Mouse (Mus musculus) forebrain, embryonic 14.5 days (tissue): ENCODE data around the gene Dusp28. TPM values are rescaled to one million over a fixed set of nuclear protein-coding genes. Genes with fewer than 3 reads are reported as not detected.

ENCODE experiments used
- ATAC-seq: fragments of 200-750 bp; cut with Nextera tagmentation; 2 replicates; pipeline ENCODE4 v1.8.0; 2017; ENCODE audit warnings: mild to moderate bottlenecking, moderate library complexity
- DNase-seq: peaks from one replicate; pipeline ENCODE4 v3.0.0-alpha.2; 2015; ENCODE audit warnings: low spot score
- H3K27ac ChIP-seq: fragments of 300-500 bp; sonication (generic); 2 replicates; pipeline ENCODE4 v1.5.1; 2014; ENCODE audit warnings: low read depth, mild to moderate bottlenecking, control low read depth, low read length, moderate library complexity
- H3K27me3 ChIP-seq: fragments of 300-500 bp; sonication (generic); replicated peaks from 2 replicates; pipeline ENCODE4 v1.6.1; 2014; ENCODE audit warnings: low read length, control low read depth, mixed read lengths; ENCODE audit not compliant: control insufficient read depth, insufficient read depth
- H3K36me3 ChIP-seq: fragments of 300-500 bp; sonication (generic); 2 replicates; pipeline ENCODE4 v1.6.1; 2014; ENCODE audit warnings: low read length, control low read depth; ENCODE audit not compliant: control insufficient read depth, insufficient read depth
- H3K4me1 ChIP-seq: fragments of 300-500 bp; sonication (generic); 2 replicates; pipeline ENCODE4 v1.6.1; 2014; ENCODE audit warnings: antibody characterized with exemption, low read length, control low read depth; ENCODE audit not compliant: control insufficient read depth, insufficient read depth
- H3K4me2 ChIP-seq: fragments of 300-500 bp; sonication (generic); 2 replicates; pipeline ENCODE4 v1.6.1; 2014; ENCODE audit warnings: mild to moderate bottlenecking, control low read depth, low read length
- H3K4me3 ChIP-seq: fragments of 300-500 bp; sonication (generic); 2 replicates; pipeline ENCODE4 v1.5.1; 2014; ENCODE audit warnings: low read depth, low read length, control low read depth
- H3K9ac ChIP-seq: fragments of 300-500 bp; sonication (generic); 2 replicates; pipeline ENCODE4 v1.6.1; 2014; ENCODE audit warnings: mild to moderate bottlenecking, low read length, control low read depth, moderate library complexity
- H3K9me3 ChIP-seq: fragments of 300-500 bp; sonication (generic); replicated peaks from 2 replicates; pipeline ENCODE4 v1.6.1; 2016; ENCODE audit warnings: low read length, control low read depth, mixed read lengths; ENCODE audit not compliant: control insufficient read depth
- whole genome bisulfite sequencing: fragments of 180-500 bp; shearing (Covaris S2); extraction: QIAGEN DNeasy Blood & Tissue Kit; methylation state at CpG from one replicate; pipeline ENCODE4 v1.1.7; 2014; 5-methylcytosine and 5-hydroxymethylcytosine counted together
- polyA plus RNA-seq: library from polyadenylated mRNA; unstranded; fragments of >200 nt; fragmentation: Nextera tagmentation; extraction: Ambion mirVana; gene quantifications from 2 replicates; pipeline ENCODE4 v1.2.1, GENCODE M21; 2014

The Dusp28 gene
- polyA plus RNA-seq, 1 experiment from 2014 or later: 12.7 TPM

DNA sequence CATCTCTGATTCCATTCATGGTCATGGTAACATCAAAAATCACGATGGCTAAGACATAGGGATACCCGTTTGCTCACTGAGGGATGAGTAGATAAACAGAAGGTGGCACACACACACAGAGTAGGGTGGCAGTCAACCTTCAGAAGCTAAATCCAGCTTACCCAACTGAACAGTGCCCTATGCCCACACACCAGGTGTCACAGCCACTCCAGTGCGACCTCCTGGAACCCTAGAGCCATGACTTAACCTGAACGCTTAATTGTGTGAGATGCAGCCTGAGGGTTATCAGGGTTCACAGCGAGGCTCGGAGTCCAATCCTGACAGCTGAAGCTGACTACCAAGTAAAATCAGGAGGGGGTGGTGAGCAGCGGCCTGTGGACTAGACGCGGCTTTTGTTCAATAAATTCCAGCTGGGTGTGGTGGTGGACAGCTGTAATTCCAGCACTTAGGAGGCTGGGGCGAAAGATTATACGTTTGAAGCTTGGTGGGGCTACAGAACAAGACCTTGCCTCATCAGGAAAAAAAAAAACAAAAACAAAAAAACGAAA is 29.3 kb upstream of the Dusp28 start:
- H3K9me3 ChIP-seq: no peaks in the 10 kb centered on the region
- DNase-seq (no peak), ATAC-seq (no peak)
- no peak overlapping the region for H3K4me2 ChIP-seq
- no peak overlapping the region for H3K9ac ChIP-seq
- 65% methylated on average over 12 of the region's 12 CpGs for WGBS
- no peak overlapping the region for H3K27ac ChIP-seq
- no peaks in the 10 kb centered on the region for H3K36me3 ChIP-seq
- H3K4me1 ChIP-seq: no peaks in the 10 kb centered on the region
- no peak overlapping the region for H3K4me3 ChIP-seq
- H3K27me3 ChIP-seq: no peaks in the 10 kb centered on the region

DNA sequence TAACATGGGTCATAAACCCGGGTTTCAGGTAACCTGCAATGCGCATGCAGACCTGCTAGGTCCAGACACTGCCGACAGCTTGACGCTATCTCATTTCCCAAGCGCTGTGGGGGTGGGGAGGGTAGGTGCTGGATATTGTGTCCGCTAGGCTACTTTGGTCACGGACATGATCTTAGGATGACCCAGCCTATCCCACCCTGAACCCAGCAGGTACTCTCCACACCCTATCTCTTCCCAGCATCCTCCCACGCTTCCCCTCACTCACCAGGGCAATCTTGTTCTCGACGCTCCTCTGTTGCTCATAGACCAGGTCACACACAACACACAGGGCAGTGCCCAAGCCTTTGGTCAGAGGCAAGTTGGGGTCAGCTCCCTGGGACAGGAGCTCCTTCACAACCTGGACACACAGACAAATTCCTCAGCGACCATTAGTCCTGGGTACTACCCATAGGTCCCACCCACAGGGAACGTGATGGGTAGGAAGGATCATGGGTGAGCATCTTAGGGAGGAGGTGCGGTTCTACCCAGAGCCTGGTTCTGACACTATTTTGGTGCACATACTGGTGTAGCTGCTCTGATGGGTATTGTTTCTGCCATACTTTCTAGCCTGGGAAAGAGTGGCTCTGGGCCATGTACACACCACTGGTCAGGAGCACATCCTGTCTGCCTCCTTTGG is 28.6 kb upstream of the Dusp28 start:
- no peaks in the 10 kb centered on the region for H3K36me3 ChIP-seq
- H3K9me3 ChIP-seq: no peaks in the 10 kb centered on the region
- H3K4me1 ChIP-seq: no peaks in the 10 kb centered on the region
- no peak overlapping the region for H3K4me3 ChIP-seq
- no peak for DNase-seq
- 90% methylated on average over 13 of the region's 13 CpGs for WGBS
- ATAC-seq: no peak
- H3K4me2 ChIP-seq: no peak overlapping the region
- no peak overlapping the region for H3K9ac ChIP-seq
- no peaks in the 10 kb centered on the region for H3K27me3 ChIP-seq
- H3K27ac ChIP-seq: no peak overlapping the region

DNA sequence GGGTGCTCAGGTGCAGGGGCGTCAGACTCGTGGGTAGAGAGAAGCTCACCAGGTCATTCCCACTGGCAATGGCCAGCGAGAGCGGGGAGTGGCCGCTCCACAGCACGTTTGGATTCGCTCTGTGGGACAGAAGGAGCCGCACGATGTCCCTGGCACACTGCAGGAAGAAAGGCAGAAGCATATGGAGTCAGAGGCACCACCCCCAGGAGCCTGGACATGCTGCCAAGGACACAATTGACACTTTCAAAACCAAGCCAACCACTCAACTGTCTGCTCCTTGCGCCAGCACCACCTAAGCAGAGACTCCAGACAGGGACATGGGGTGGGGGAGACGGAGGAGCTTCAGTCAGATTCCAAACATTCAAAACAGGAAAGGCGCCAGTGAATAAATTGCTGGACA is 27.5 kb upstream of the Dusp28 start:
- H3K4me2 ChIP-seq: no peak overlapping the region
- no peaks in the 10 kb centered on the region for H3K9me3 ChIP-seq
- WGBS: 85% methylated on average over 12 of the region's 12 CpGs
- no peak overlapping the region for H3K27ac ChIP-seq
- ATAC-seq (peak; percentile 26; the same call in 1 of the 2 replicates), DNase-seq (peak; percentile 36)
- H3K9ac ChIP-seq: no peak overlapping the region
- H3K4me1 ChIP-seq: no peaks in the 10 kb centered on the region
- no peaks in the 10 kb centered on the region for H3K36me3 ChIP-seq
- no peaks in the 10 kb centered on the region for H3K27me3 ChIP-seq
- H3K4me3 ChIP-seq: no peak overlapping the region

DNA sequence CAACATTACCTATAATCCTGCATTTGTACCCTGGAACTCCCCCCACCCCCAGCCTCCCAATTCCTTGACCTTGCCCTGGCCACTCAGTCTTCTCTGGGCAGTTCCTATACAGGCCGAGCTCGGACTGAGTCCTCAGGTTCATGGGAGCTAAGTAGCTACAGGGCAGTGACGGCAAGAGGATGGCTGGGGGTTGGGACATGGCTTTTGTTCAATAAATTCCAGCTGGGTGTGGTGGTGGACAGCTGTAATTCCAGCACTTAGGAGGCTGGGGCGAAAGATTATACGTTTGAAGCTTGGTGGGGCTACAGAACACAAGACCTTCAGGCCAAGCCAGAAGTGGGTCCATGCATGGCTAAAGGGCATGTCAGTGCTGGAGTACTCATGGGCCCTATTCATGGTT is 26.7 kb upstream of the Dusp28 start:
- H3K27me3 ChIP-seq: no peaks in the 10 kb centered on the region

GRCm38 (mm10) chr1:92881982-92882381 is 24.8 kb upstream of the Dusp28 start:
- 83% methylated on average over 6 of the region's 6 CpGs for WGBS
- H3K9ac ChIP-seq: no peak overlapping the region
- H3K4me2 ChIP-seq: no peak overlapping the region
- H3K4me1 ChIP-seq: no peaks in the 10 kb centered on the region
- no peak for ATAC-seq
- H3K27me3 ChIP-seq: no peaks in the 10 kb centered on the region
- no peak overlapping the region for H3K27ac ChIP-seq
- H3K36me3 ChIP-seq: no peaks in the 10 kb centered on the region
- H3K4me3 ChIP-seq: no peak overlapping the region
- no peak for DNase-seq
- no peaks in the 10 kb centered on the region for H3K9me3 ChIP-seq

More for the DNA sequence above, 26.7 kb upstream of the Dusp28 start:
- no peaks in the 10 kb centered on the region for H3K9me3 ChIP-seq
- no peak for ATAC-seq
- H3K4me2 ChIP-seq: no peak overlapping the region
- no peak overlapping the region for H3K4me3 ChIP-seq
- no peak overlapping the region for H3K27ac ChIP-seq
- WGBS: 83% methylated on average over 5 of the region's 5 CpGs
- DNase-seq: no peak
- H3K36me3 ChIP-seq: no peaks in the 10 kb centered on the region
- no peaks in the 10 kb centered on the region for H3K4me1 ChIP-seq
- H3K9ac ChIP-seq: no peak overlapping the region

- Histone ChIP-seq H3K4me2 (no peak overlapping the region), H3K4me1 (no peaks in the 10 kb centered on the region), H3K27ac (no peak overlapping the region), H3K36me3 (no peaks in the 10 kb centered on the region), H3K9ac (no peak overlapping the region), H3K9me3 (no peaks in the 10 kb centered on the region), H3K4me3 (no peak overlapping the region), H3K27me3 (no peaks in the 10 kb centered on the region)
- ATAC-seq (no peak), DNase-seq (no peak)
- 74% methylated on average over 7 of the region's 7 CpGs for WGBS
These were observed 17.7 kb upstream of the Dusp28 start for GRCm38 (mm10) chr1:92888901-92889655.

GRCm38 (mm10) chr1:92892791-92893190 is 14.0 kb upstream of the Dusp28 start:
- H3K27ac ChIP-seq: no peak overlapping the region
- no peaks in the 10 kb centered on the region for H3K36me3 ChIP-seq
- no peak for DNase-seq
- H3K4me1 ChIP-seq: no peaks in the 10 kb centered on the region
- 70% methylated on average over 3 of the region's 3 CpGs for WGBS
- no peaks in the 10 kb centered on the region for H3K9me3 ChIP-seq
- H3K27me3 ChIP-seq: no peaks in the 10 kb centered on the region
- no peak for ATAC-seq
- no peak overlapping the region for H3K9ac ChIP-seq
- no peak overlapping the region for H3K4me3 ChIP-seq
- no peak overlapping the region for H3K4me2 ChIP-seq

- Histone ChIP-seq H3K4me1 (no peaks in the 10 kb centered on the region), H3K27ac (no peak overlapping the region), H3K4me3 (no peak overlapping the region), H3K36me3 (no peaks in the 10 kb centered on the region), H3K27me3 (no peaks in the 10 kb centered on the region), H3K9ac (no peak overlapping the region), H3K9me3 (no peaks in the 10 kb centered on the region), H3K4me2 (no peak overlapping the region)
- DNase-seq (no peak), ATAC-seq (no peak)
- WGBS: 70% methylated on average over 3 of the region's 3 CpGs
These were observed 12.9 kb upstream of the Dusp28 start for GRCm38 (mm10) chr1:92893896-92894295.

- no peak overlapping the region for H3K9ac ChIP-seq
- WGBS: 15% methylated on average over 3 of the region's 3 CpGs
- no peak overlapping the region for H3K4me3 ChIP-seq
- H3K36me3 ChIP-seq: no peaks in the 10 kb centered on the region
- H3K27me3 ChIP-seq: no peaks in the 10 kb centered on the region
- H3K4me2 ChIP-seq: no peak overlapping the region
- no peaks in the 10 kb centered on the region for H3K9me3 ChIP-seq
- H3K4me1 ChIP-seq: no peaks in the 10 kb centered on the region
- no peak overlapping the region for H3K27ac ChIP-seq
- DNase-seq: peak; percentile 88
- peak; percentile 84 for ATAC-seq
These were observed 11.7 kb upstream of the Dusp28 start for GRCm38 (mm10) chr1:92895089-92895488.
